In genomic region chr4:139381452-139381845, GRCm38 (mm10) we compare ENCODE assay signal across 8 mouse cellular contexts. TPM values are rescaled to one million over a fixed set of nuclear protein-coding genes. Genes with fewer than 3 reads are reported as not detected.
DNase-seq lines count a peak whose midpoint lies in the region; ATAC-seq and TF ChIP-seq lines count a peak whose summit lies in the region.

No protein-coding gene starts in this region.

- in situ Hi-C loops in CH12.LX (cut with MboI; ENCODE audit: low pct_ligation_motif_present, low pct_unique_long_range_greater_than_20kb, low sequenced_read_pairs) = no loop called here

- H3K4me2 ChIP-seq in CH12.LX (ENCODE audit: insufficient read depth, low read depth, poor library complexity, severe bottlenecking) = peak overlapping the region; percentile 81
- H3K4me2 ChIP-seq in forebrain, embryonic 16.5 days (ENCODE audit: low read length) = peak overlapping the region; percentile 86
- H3K4me2 ChIP-seq in liver, embryonic 16.5 days (ENCODE audit: low read depth, low read length) = peak overlapping the region; percentile 82

- H3K27me3 ChIP-seq in heart, adult 2 months (ENCODE audit: control insufficient read depth, insufficient read depth, low read length) = no peaks in the 10 kb centered on the region
- no peaks in the 10 kb centered on the region for H3K27me3 ChIP-seq in CH12.LX (replicated peaks)
- H3K27me3 ChIP-seq in forebrain, embryonic 16.5 days (replicated peaks; ENCODE audit: control insufficient read depth, insufficient read depth, low read length) = no peaks in the 10 kb centered on the region
- no peaks in the 10 kb centered on the region for H3K27me3 ChIP-seq in liver, embryonic 16.5 days (ENCODE audit: control insufficient read depth, insufficient read depth, low read depth, low read length)

- WGBS in heart, adult 2 months = 21% methylated on average over 4 of the region's 4 CpGs
- 52% methylated on average over 4 of the region's 4 CpGs for WGBS in forebrain, embryonic 16.5 days
- 17% methylated on average over 4 of the region's 4 CpGs for WGBS in liver, embryonic 16.5 days (ENCODE audit: insufficient replicate concordance)

- peaks cover 5% of the 10 kb centered on the region for H3K79me2 ChIP-seq in heart, adult 2 months (replicated peaks; ENCODE audit: control insufficient read depth, insufficient read depth, low read length)
- peaks cover 62% of the 10 kb centered on the region for H3K79me2 ChIP-seq in CH12.LX (replicated peaks; ENCODE audit: control insufficient read depth, extremely low read depth, insufficient read depth, poor library complexity, severe bottlenecking)

- H3K9me3 ChIP-seq in CH12.LX (replicated peaks; ENCODE audit: low read length) = no peaks in the 10 kb centered on the region
- H3K9me3 ChIP-seq in forebrain, embryonic 16.5 days (ENCODE audit: control insufficient read depth, low read length) = no peaks in the 10 kb centered on the region
- no peaks in the 10 kb centered on the region for H3K9me3 ChIP-seq in liver, embryonic 16.5 days (replicated peaks; ENCODE audit: control insufficient read depth, low read length)

- DNase-seq in heart, adult 2 months = no peak
- no peak for DNase-seq in heart, postnatal 25 days (ENCODE audit: low spot score)
- DNase-seq in CH12.LX (ENCODE audit: extremely low read depth) = no peak
- DNase-seq in adrenal gland, adult (ENCODE audit: inconsistent age in 2 of 2, low spot score in 1 of 2) = no peak
- DNase-seq in right cerebral cortex, postnatal 36 days (ENCODE audit: low spot score in 2 of 2) = no peak
- no peak for DNase-seq in yolk sac, embryonic 10.5 days (ENCODE audit: low spot score)

- intact Hi-C loops in heart, adult 2 months (cut with DNase I) = no loop called here
- intact Hi-C loops in heart, postnatal 25 days (cut with DNase I) = no loop called here

- no peak for TF ChIP-seq POLR2A in heart, adult 2 months (IDR thresholded peaks at IDR 0.05; ENCODE audit: insufficient read depth, low read depth, low read length)
- TF ChIP-seq POLR2A in CH12.LX (IDR thresholded peaks at IDR 0.05; ENCODE audit: low read depth, low read length) = no peak

- TF ChIP-seq EP300 in heart, adult 2 months (IDR thresholded peaks at IDR 0.05; ENCODE audit: insufficient read depth, low read depth, low read length) = no peak
- TF ChIP-seq EP300 in CH12.LX (IDR thresholded peaks at IDR 0.05; ENCODE audit: low read length) = no peak

- H3K9ac ChIP-seq in heart, adult 2 months (ENCODE audit: low read depth, low read length) = no peak overlapping the region; the same call in 1 of the 2 replicates
- H3K9ac ChIP-seq in CH12.LX (ENCODE audit: insufficient read depth, low read depth) = peak overlapping the region; percentile 69
- peak overlapping the region; percentile 63 for H3K9ac ChIP-seq in forebrain, embryonic 16.5 days (replicated peaks; ENCODE audit: low read depth, low read length)
- H3K9ac ChIP-seq in liver, embryonic 16.5 days (ENCODE audit: low read depth, low read length) = peak overlapping the region; percentile 78

- H3K27ac ChIP-seq in heart, adult 2 months = no peak overlapping the region
- no peak overlapping the region for H3K27ac ChIP-seq in CH12.LX (ENCODE audit: insufficient read depth, low read depth)
- H3K27ac ChIP-seq in forebrain, embryonic 16.5 days (ENCODE audit: low read length) = no peak overlapping the region
- peak overlapping the region; percentile 96 for H3K27ac ChIP-seq in liver, embryonic 16.5 days (ENCODE audit: low read length)

- peaks cover 6% of the 10 kb centered on the region for H3K4me1 ChIP-seq in heart, adult 2 months (ENCODE audit: control insufficient read depth, insufficient read depth, low read length)
- H3K4me1 ChIP-seq in CH12.LX (ENCODE audit: control insufficient read depth in 1 of 2, insufficient read depth in 2 of 2) = peaks cover 6 to 35% of the 10 kb centered on the region in 2 experiments; a peak in 2 of 4 replicates
- H3K4me1 ChIP-seq in forebrain, embryonic 16.5 days (replicated peaks; ENCODE audit: control insufficient read depth, insufficient read depth, low read length) = peaks cover 20% of the 10 kb centered on the region
- H3K4me1 ChIP-seq in liver, embryonic 16.5 days (ENCODE audit: control insufficient read depth, low read depth, low read length) = peaks cover 33% of the 10 kb centered on the region

- H3K4me3 ChIP-seq in heart, adult 2 months = peak overlapping the region; percentile 74
- peak overlapping the region; percentile 77 to 87 (median 83) for H3K4me3 ChIP-seq in CH12.LX (replicated peaks in 1 of 3; ENCODE audit: low read depth in 2 of 3, low read length in 2 of 3, poor library complexity in 1 of 3)
- peak overlapping the region; percentile 69 for H3K4me3 ChIP-seq in forebrain, embryonic 16.5 days (replicated peaks; ENCODE audit: low read length)
- peak overlapping the region; percentile 97 for H3K4me3 ChIP-seq in liver, embryonic 16.5 days (ENCODE audit: low read depth, low read length)

- H3K36me3 ChIP-seq in heart, adult 2 months (ENCODE audit: control insufficient read depth, insufficient read depth, low read length) = peaks cover 2% of the 10 kb centered on the region; the same call in 1 of the 2 replicates
- peaks cover 10 to 35% of the 10 kb centered on the region in 2 experiments for H3K36me3 ChIP-seq in CH12.LX (replicated peaks in 1 of 2; ENCODE audit: control insufficient read depth in 1 of 2, insufficient read depth in 1 of 2, low read length in 1 of 2)
- no peaks in the 10 kb centered on the region; the same call in 1 of the 2 replicates for H3K36me3 ChIP-seq in forebrain, embryonic 16.5 days (ENCODE audit: control insufficient read depth, insufficient read depth)
- H3K36me3 ChIP-seq in liver, embryonic 16.5 days (ENCODE audit: control insufficient read depth, insufficient read depth) = peaks cover 4% of the 10 kb centered on the region; the same call in 1 of the 2 replicates

- no peak for TF ChIP-seq RAD21 in CH12.LX (IDR thresholded peaks at IDR 0.05; ENCODE audit: low read depth, low read length)

- no peak for TF ChIP-seq CTCF in heart, adult 2 months (IDR thresholded peaks at IDR 0.05)
- TF ChIP-seq CTCF in CH12.LX (conservative IDR thresholded peaks at IDR 0.05 in 1 of 2, IDR thresholded peaks at IDR 0.05 in 1 of 2; ENCODE audit: low read depth in 2 of 2, low read length in 2 of 2) = no peak

- dilution Hi-C loops in CH12.LX (cut with MboI; ENCODE audit: extremely low pct_ligation_motif_present, extremely low pct_unique_long_range_greater_than_20kb, low sequenced_read_pairs) = no loop called here

- no peak for ATAC-seq in forebrain, embryonic 16.5 days
- no peak for ATAC-seq in liver, embryonic 16.5 days (ENCODE audit: low read depth)

TF ChIP-seq in CH12.LX, 34 proteins besides CTCF, POLR2A, EP300 and RAD21:
- TF ChIP-seq TBP (conservative IDR thresholded peaks at IDR 0.05; ENCODE audit: low read depth, low read length) (no peak), ETS1 (conservative IDR thresholded peaks at IDR 0.05; ENCODE audit: low read depth, low read length) (no peak), JUND (conservative IDR thresholded peaks at IDR 0.05; ENCODE audit: low read depth, low read length) (no peak), MAX (IDR thresholded peaks at IDR 0.05; ENCODE audit: low read length) (no peak), KAT2A (IDR thresholded peaks at IDR 0.05; ENCODE audit: insufficient replicate concordance, low read length) (no peak), JUN (IDR thresholded peaks at IDR 0.05; ENCODE audit: insufficient read depth, low read depth, low read length) (no peak), USF2 (conservative IDR thresholded peaks at IDR 0.05; ENCODE audit: low read depth, low read length) (no peak), CHD2 (IDR thresholded peaks at IDR 0.05; ENCODE audit: low read length) (no peak), ZKSCAN1 (IDR thresholded peaks at IDR 0.05; ENCODE audit: borderline replicate concordance, low read depth, low read length) (no peak)

RNA-seq across cellular contexts. Expression of gene Ubr4, which starts 29.0 kb away (rescaled TPM):
- 100 to 1,000 TPM in 1 of 2 experiments, 10 to 100 TPM in 1; 90.0 to 109 TPM for total RNA-seq in heart, adult 2 months (2021)
- 107 and 123 TPM in 2 replicates for polyA plus RNA-seq in heart, adult 2 months (2012; rRNA removed)
- total RNA-seq in heart, postnatal 25 days (2021) = 10 to 100 TPM; 87.4 to 98.3 TPM
- total RNA-seq in CH12.LX (2012; rRNA removed) (71.9 and 90.8 TPM in 2 replicates), CH12.LX (2014; rRNA removed) (26.0 and 43.0 TPM in 2 replicates)
- polyA plus RNA-seq in CH12.LX (2012; ENCODE audit: insufficient read length, low read depth) = 77.4 and 102 TPM in 2 replicates
- 84.3 and 87.7 TPM in 2 replicates for polyA plus RNA-seq in forebrain, embryonic 16.5 days (2015; fragmentation: Nextera tagmentation; extraction: Ambion mirVana)
- 35.0 and 42.9 TPM in 2 replicates for polyA plus RNA-seq in liver, embryonic 16.5 days (2015; fragmentation: Nextera tagmentation; extraction: Ambion mirVana)

RNA-seq across cellular contexts. Expression of gene Emc1, which starts 29.1 kb away (rescaled TPM):
- total RNA-seq in heart, adult 2 months (2021) = 10 to 100 TPM; 45.5 to 47.4 TPM
- 47.5 and 57.6 TPM in 2 replicates for polyA plus RNA-seq in heart, adult 2 months (2012; rRNA removed)
- 10 to 100 TPM; 42.0 to 45.1 TPM for total RNA-seq in heart, postnatal 25 days (2021)
- total RNA-seq in CH12.LX (2012; rRNA removed) = 25.7 and 33.7 TPM in 2 replicates
- 19.1 and 20.8 TPM in 2 replicates for total RNA-seq in CH12.LX (2014; rRNA removed)
- polyA plus RNA-seq in CH12.LX (2012; ENCODE audit: insufficient read length, low read depth) = 10.2 and 12.0 TPM in 2 replicates
- 43.2 and 45.6 TPM in 2 replicates for polyA plus RNA-seq in forebrain, embryonic 16.5 days (2015; fragmentation: Nextera tagmentation; extraction: Ambion mirVana)
- polyA plus RNA-seq in liver, embryonic 16.5 days (2015; fragmentation: Nextera tagmentation; extraction: Ambion mirVana) = 12.8 and 13.2 TPM in 2 replicates

RNA-seq across cellular contexts. Expression of gene Mrto4, which starts 29.1 kb away (rescaled TPM):
- total RNA-seq in heart, adult 2 months (2021) = 10 to 100 TPM; 27.1 to 31.3 TPM
- polyA plus RNA-seq in heart, adult 2 months (2012; rRNA removed) = 16.5 TPM in 2 replicates
- total RNA-seq in heart, postnatal 25 days (2021) = 10 to 100 TPM; 30.1 to 30.5 TPM
- total RNA-seq in CH12.LX (2012; rRNA removed) (195 and 249 TPM in 2 replicates), CH12.LX (2014; rRNA removed) (176 and 190 TPM in 2 replicates)
- 225 and 275 TPM in 2 replicates for polyA plus RNA-seq in CH12.LX (2012; ENCODE audit: insufficient read length, low read depth)
- polyA plus RNA-seq in forebrain, embryonic 16.5 days (2015; fragmentation: Nextera tagmentation; extraction: Ambion mirVana) = 109 and 111 TPM in 2 replicates
- 62.5 and 65.7 TPM in 2 replicates for polyA plus RNA-seq in liver, embryonic 16.5 days (2015; fragmentation: Nextera tagmentation; extraction: Ambion mirVana)
